Mouse (Mus musculus) E14TG2a.4 (cell line): ENCODE results near the gene Tmem50a.

Experiments
- H3K27me3 ChIP-seq: 2 replicates; pipeline ENCODE4 v1.6.1; 2014; ENCODE audit warnings: low read length, control low read depth; ENCODE audit not compliant: insufficient read depth
- H3K36me3 ChIP-seq: 2 replicates; pipeline ENCODE4 v1.6.1; 2014; ENCODE audit warnings: low read length, control low read depth; ENCODE audit not compliant: insufficient read depth
- H3K4me1 ChIP-seq: replicated peaks from 2 replicates; pipeline ENCODE4 v1.6.1; 2014; ENCODE audit warnings: low read depth, low read length, control low read depth
- H3K4me3 ChIP-seq: replicated peaks from 2 replicates; pipeline ENCODE4 v1.5.1; 2014; ENCODE audit warnings: mild to moderate bottlenecking, low read length
- H3K9me3 ChIP-seq: 2 replicates; pipeline ENCODE4 v1.6.1; 2014; ENCODE audit warnings: low read length, control low read depth
- CTCF ChIP-seq: conservative IDR thresholded peaks from 2 replicates; pipeline ENCODE4 v1.5.1; 2014; ENCODE audit warnings: low read length
- NANOG ChIP-seq: IDR thresholded peaks from 2 replicates; pipeline ENCODE4 v1.6.1; 2014; ENCODE audit warnings: borderline replicate concordance, low read length, mixed read lengths
- POU5F1 ChIP-seq: IDR thresholded peaks from 2 replicates; pipeline ENCODE4 v1.6.1; 2014; ENCODE audit warnings: low read length, borderline replicate concordance

The Tmem50a gene

DNA sequence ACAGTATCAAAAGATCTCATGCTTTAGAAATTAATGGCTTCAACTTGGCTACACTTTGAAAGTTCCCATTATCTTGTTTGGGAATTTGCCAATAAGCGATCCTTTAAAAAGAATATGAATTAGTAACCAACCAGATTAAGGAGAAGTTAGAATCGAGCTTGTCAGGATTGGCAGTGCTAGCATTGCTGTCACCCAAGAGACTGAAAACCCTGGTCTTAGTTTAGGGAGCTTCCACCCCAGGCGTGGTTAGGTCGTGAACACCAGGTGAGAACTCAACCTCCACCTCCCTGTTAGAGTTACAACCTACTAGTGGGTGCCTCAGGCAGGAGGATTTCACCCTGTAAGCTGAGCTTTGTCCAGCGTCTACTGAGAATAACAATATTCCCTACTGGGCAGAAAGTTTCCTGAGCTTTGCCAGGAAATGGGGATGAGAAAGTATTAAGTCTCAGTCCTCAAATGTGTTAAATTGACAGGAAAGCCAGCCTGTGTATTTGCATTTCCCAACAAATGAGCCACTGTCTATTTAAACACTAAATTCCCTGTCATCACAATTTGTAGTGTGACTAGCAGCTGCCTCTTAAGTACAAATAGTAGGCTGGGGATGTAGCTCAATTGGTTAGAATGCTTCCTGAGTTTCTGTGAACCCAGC is 13.1 kb upstream of the Tmem50a start:
- no peak overlapping the region for H3K4me3 ChIP-seq
- no peaks in the 10 kb centered on the region for H3K9me3 ChIP-seq
- H3K36me3 ChIP-seq: peaks cover 60% of the 10 kb centered on the region
- TF ChIP-seq POU5F1: no peak
- no peak for TF ChIP-seq CTCF
- TF ChIP-seq NANOG: no peak
- H3K4me1 ChIP-seq: peaks cover 52% of the 10 kb centered on the region
- H3K27me3 ChIP-seq: no peaks in the 10 kb centered on the region

GRCm38 (mm10) chr4:134925206-134925605 is 10.4 kb upstream of the Tmem50a start:
- Histone ChIP-seq H3K27me3 (no peaks in the 10 kb centered on the region), H3K36me3 (peaks cover 50% of the 10 kb centered on the region), H3K4me1 (peaks cover 52% of the 10 kb centered on the region), H3K4me3 (peak overlapping the region; percentile 94), H3K9me3 (no peaks in the 10 kb centered on the region)
- no peak for TF ChIP-seq CTCF
- no peak for TF ChIP-seq NANOG
- no peak for TF ChIP-seq POU5F1

DNA sequence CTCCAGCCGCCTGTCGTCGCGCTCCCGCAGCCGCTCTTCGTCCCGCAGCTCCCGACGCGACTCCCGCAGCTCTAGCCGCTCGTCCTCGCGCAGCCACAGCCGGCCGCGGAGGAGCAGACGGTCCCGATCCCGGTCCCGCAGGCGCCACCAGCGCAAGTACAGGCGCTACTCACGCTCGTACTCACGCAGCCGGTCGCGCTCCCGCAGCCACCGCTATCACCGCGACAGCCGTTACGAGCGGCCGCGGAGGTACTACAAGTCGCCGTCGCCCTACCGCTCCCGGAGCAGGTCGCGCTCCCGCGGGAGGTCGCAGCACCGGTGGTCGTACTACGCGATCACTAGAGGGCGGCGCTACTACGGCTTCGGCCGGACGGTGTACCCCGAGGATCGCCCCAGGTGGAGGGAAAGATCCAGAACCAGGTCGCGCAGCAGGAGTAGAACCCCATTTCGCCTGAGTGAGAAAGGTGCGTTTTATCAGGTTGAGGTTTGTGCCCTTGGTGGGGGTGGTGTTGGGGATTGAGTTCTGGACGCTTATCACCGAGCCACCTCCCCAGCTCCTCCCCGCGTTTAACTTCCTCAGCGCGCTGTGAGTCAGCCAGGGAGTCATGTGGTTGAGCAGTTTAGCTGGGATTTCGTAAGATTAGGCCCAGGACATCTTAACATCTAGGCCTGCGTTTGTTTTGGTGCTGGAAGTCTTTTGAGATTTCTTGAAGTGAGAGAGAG is 9.4 kb upstream of the Tmem50a start:
- no peaks in the 10 kb centered on the region for H3K9me3 ChIP-seq
- H3K4me3 ChIP-seq: peak overlapping the region; percentile 94
- TF ChIP-seq NANOG (no peak), POU5F1 (no peak), CTCF (no peak)
- no peaks in the 10 kb centered on the region for H3K27me3 ChIP-seq
- H3K4me1 ChIP-seq: peaks cover 57% of the 10 kb centered on the region
- peaks cover 49% of the 10 kb centered on the region for H3K36me3 ChIP-seq

GRCm38 (mm10) chr4:134923258-134924018 is 8.6 kb upstream of the Tmem50a start, which contains the start of gene Rsrp1:
Gene Rsrp1 (plus strand): TSS chr4:134923592.
- no peaks in the 10 kb centered on the region for H3K27me3 ChIP-seq
- peaks cover 44% of the 10 kb centered on the region for H3K36me3 ChIP-seq
- no peaks in the 10 kb centered on the region for H3K9me3 ChIP-seq
- peaks cover 62% of the 10 kb centered on the region for H3K4me1 ChIP-seq
- peak within 1 kb of the TSS; percentile 94 for H3K4me3 ChIP-seq
- TF ChIP-seq POU5F1 (peak; percentile 34; the same call in 1 of the 2 replicates), NANOG (no peak), CTCF (no peak)

GRCm38 (mm10) chr4:134922925-134923244 is 8.1 kb upstream of the Tmem50a start:
- H3K27me3 ChIP-seq: no peaks in the 10 kb centered on the region
- H3K36me3 ChIP-seq: peaks cover 39% of the 10 kb centered on the region
- H3K4me3 ChIP-seq: peak overlapping the region; percentile 94
- H3K4me1 ChIP-seq: peaks cover 62% of the 10 kb centered on the region
- H3K9me3 ChIP-seq: no peaks in the 10 kb centered on the region
- TF ChIP-seq POU5F1 (no peak), CTCF (no peak), NANOG (no peak)

DNA sequence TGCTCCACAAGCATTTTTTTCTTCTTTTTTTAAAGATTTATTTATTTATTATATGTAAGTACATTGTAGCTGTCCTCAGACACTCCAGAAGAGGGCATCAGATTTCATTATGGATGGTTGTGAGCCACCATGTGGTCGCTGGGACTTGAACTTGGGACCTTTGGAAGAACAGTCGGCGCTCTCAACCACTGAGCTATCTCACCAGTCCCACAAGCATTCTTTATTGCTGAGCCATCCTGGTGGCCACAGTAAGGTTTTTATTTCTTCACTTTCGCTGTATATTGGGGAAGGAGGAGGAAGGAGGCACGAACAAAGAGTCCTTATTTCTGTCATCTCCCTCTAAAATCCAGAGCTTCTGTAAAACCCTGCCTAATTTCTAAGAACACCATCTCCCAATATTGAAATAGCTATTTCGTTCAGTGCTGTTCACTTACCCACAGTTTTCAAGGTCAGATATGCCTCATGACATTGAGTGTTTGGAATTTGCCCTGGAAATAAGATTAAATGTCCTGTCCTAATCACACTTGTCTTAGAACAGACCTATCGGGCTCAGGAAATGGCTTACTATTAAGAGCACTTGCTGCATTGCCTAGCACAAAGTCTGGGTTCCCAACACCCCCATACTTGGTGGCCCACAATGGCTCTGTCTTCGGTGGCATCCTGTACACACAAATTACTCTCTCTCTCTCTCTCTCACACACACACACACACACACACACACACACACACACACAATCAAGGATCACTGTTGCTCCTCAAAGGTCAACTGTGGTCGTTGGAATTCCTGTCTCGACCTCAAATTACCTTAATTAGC is 7.5 kb upstream of the Tmem50a start:
- H3K4me3 ChIP-seq: peak overlapping the region; percentile 94
- no peaks in the 10 kb centered on the region for H3K27me3 ChIP-seq
- TF ChIP-seq NANOG (no peak), CTCF (no peak), POU5F1 (no peak)
- no peaks in the 10 kb centered on the region for H3K9me3 ChIP-seq
- peaks cover 33% of the 10 kb centered on the region for H3K36me3 ChIP-seq
- peaks cover 59% of the 10 kb centered on the region for H3K4me1 ChIP-seq

DNA sequence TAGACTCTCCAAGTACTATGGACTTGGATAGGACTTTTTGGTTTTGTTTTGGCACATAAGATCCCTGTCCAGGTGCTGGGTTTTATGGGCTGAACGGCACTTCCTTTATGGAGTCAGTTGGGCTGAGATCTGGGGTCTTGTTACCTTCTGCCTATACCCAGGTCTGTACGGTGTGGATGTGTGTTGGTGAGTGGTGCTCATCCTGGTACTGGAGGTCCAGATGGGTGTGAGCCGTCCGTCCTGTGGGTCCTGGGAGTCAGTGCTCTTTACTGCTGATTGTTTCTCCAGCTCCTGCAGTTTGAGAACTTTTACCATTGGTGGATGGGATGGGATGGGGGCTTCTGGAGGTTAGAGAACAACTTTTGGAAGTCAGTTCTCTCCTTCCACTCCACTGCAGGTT is 6.9 kb upstream of the Tmem50a start:
- H3K9me3 ChIP-seq: no peaks in the 10 kb centered on the region
- H3K4me3 ChIP-seq: no peak overlapping the region
- H3K27me3 ChIP-seq: no peaks in the 10 kb centered on the region
- TF ChIP-seq CTCF (no peak), NANOG (no peak), POU5F1 (no peak)
- peaks cover 56% of the 10 kb centered on the region for H3K4me1 ChIP-seq
- peaks cover 27% of the 10 kb centered on the region for H3K36me3 ChIP-seq
